Mouse (Mus musculus) gastrocnemius, adult 2 months (tissue): ENCODE results near the gene Bckdk. TPM values are rescaled to one million over a fixed set of nuclear protein-coding genes. Genes with fewer than 3 reads are reported as not detected.

Experiments
- DNase-seq: peaks from one replicate; pipeline ENCODE4 v3.0.0; 2022
- H3K27ac ChIP-seq: fragments of 200-600 bp; 2 replicates; pipeline ENCODE4 v1.8.1; 2022; ENCODE audit warnings: mild to moderate bottlenecking
- H3K4me3 ChIP-seq: fragments of 200-600 bp; 2 replicates; pipeline ENCODE4 v1.8.1; 2022; ENCODE audit warnings: mild to moderate bottlenecking, moderate library complexity
- CTCF ChIP-seq: fragments of 200-600 bp; IDR thresholded peaks from 2 replicates; pipeline ENCODE4 v1.8.1; 2022; ENCODE audit warnings: antibody characterized with exemption, mild to moderate bottlenecking, moderate library complexity
- intact Hi-C: fragments of 180-260 bp; cut with DNase I; formaldehyde crosslinking; loops from one replicate; pipeline ENCODE4 v1.15.1; 2025
- total RNA-seq, 2 experiments: library from RNA; stranded (reverse); gene quantifications; 2 replicates each; pipeline ENCODE4 v1.2.3; 2021

Bckdk gene
- total RNA-seq, 2 experiments from 2014 or later = 169 to 177 TPM

- Histone ChIP-seq H3K27ac (no peak overlapping the region), H3K4me3 (no peak overlapping the region)
- DNase-seq = no peak
- TF ChIP-seq CTCF = no peak
- intact Hi-C loops = no loop called here
These were observed 21.4 kb downstream of the Bckdk start for GRCm38 (mm10) chr7:127925252-127925651.

- H3K4me3 ChIP-seq = no peak overlapping the region
- no peak overlapping the region for H3K27ac ChIP-seq
- intact Hi-C loops = no loop called here
- TF ChIP-seq CTCF = no peak
- no peak for DNase-seq
These were observed 22.2 kb downstream of the Bckdk start for GRCm38 (mm10) chr7:127926066-127926465.

GRCm38 (mm10) chr7:127926846-127927245, 23.0 kb downstream of the Bckdk start:
- no peak for DNase-seq
- Histone ChIP-seq H3K27ac (no peak overlapping the region), H3K4me3 (no peak overlapping the region)
- intact Hi-C loops = no loop called here
- TF ChIP-seq CTCF = no peak

- no peak overlapping the region for H3K4me3 ChIP-seq
- H3K27ac ChIP-seq = no peak overlapping the region
- DNase-seq = no peak
- no peak for TF ChIP-seq CTCF
- intact Hi-C loops = no loop called here
These were observed 23.8 kb downstream of the Bckdk start for GRCm38 (mm10) chr7:127927726-127928125.

GRCm38 (mm10) chr7:127928596-127928995, 24.7 kb downstream of the Bckdk start:
- Histone ChIP-seq H3K27ac (no peak overlapping the region), H3K4me3 (no peak overlapping the region)
- TF ChIP-seq CTCF = no peak
- DNase-seq = no peak
- intact Hi-C loops = no loop called here

- Histone ChIP-seq H3K27ac (no peak within 1 kb of the TSS), H3K4me3 (no peak within 1 kb of the TSS)
- DNase-seq = no peak
- intact Hi-C loops = loop anchor here (10.0 kb wide), 1 partner anchor 275 kb away; the partner anchor contains the start of gene Cox6a2
- no peak for TF ChIP-seq CTCF
These were observed 26.0 kb downstream of the Bckdk start, which contains the start of gene Prss8 for GRCm38 (mm10) chr7:127929923-127930322. Gene Prss8 (minus strand): TSS chr7:127930104.

GRCm38 (mm10) chr7:127930636-127931035, 26.8 kb downstream of the Bckdk start:
- Histone ChIP-seq H3K27ac (no peak overlapping the region), H3K4me3 (no peak overlapping the region)
- TF ChIP-seq CTCF = no peak
- DNase-seq = no peak
- intact Hi-C loops = loop anchor here (10.0 kb wide), 1 partner anchor 274 kb away; the partner anchor contains the start of gene Cox6a2

GRCm38 (mm10) chr7:127931351-127932135, 27.7 kb downstream of the Bckdk start:
- no peak for DNase-seq
- TF ChIP-seq CTCF = no peak
- Histone ChIP-seq H3K27ac (no peak overlapping the region), H3K4me3 (no peak overlapping the region)
- intact Hi-C loops = loop anchor here (10.0 kb wide), 1 partner anchor 273 kb away; the partner anchor contains the start of gene Cox6a2

- Histone ChIP-seq H3K27ac (no peak overlapping the region), H3K4me3 (no peak overlapping the region)
- DNase-seq = no peak
- no peak for TF ChIP-seq CTCF
- intact Hi-C loops = loop anchor here (10.0 kb wide), 1 partner anchor 272 kb away; the partner anchor contains the start of gene Cox6a2
These were observed 28.6 kb downstream of the Bckdk start for GRCm38 (mm10) chr7:127932273-127933031.

- H3K4me3 ChIP-seq = no peak overlapping the region
- no peak for DNase-seq
- TF ChIP-seq CTCF = no peak
- intact Hi-C loops = loop anchor here (2.0 to 10.0 kb wide), 2 partner anchors 21 to 271 kb away; partner anchors contain the start of genes Cox6a2 and Kat8
- H3K27ac ChIP-seq = no peak overlapping the region
These were observed 30.2 kb downstream of the Bckdk start for GRCm38 (mm10) chr7:127934075-127934474.

- TF ChIP-seq CTCF = no peak
- peak overlapping the region; percentile 76 for H3K4me3 ChIP-seq
- H3K27ac ChIP-seq = peak overlapping the region; percentile 87
- intact Hi-C loops = loop anchor here (1.0 to 10.0 kb wide), 4 partner anchors 22 to 270 kb away; partner anchors contain the start of genes Cox6a2, Gm21974, Hsd3b7 and Kat8
- peak; percentile 97 for DNase-seq
These were observed 31.3 kb downstream of the Bckdk start for GRCm38 (mm10) chr7:127935028-127935722.

GRCm38 (mm10) chr7:127935748-127936159, 31.9 kb downstream of the Bckdk start:
- no peak for DNase-seq
- no peak for TF ChIP-seq CTCF
- intact Hi-C loops = loop anchor here (1.0 to 10.0 kb wide), 4 partner anchors 23 to 269 kb away; partner anchors contain the start of genes Cox6a2, Gm21974, Hsd3b7 and Kat8
- Histone ChIP-seq H3K4me3 (peak overlapping the region; percentile 76), H3K27ac (peak overlapping the region; percentile 87)
